Mouse (Mus musculus): ENCODE data around the gene Rbm33. TPM values are rescaled to one million over a fixed set of nuclear protein-coding genes. Genes with fewer than 3 reads are reported as not detected.
A peak's percentile ranks its signal among the peaks of the same experiment; 100 is the strongest.

Rbm33 gene
- polyA plus RNA-seq, 1 experiment from 2014 or later = 6.9 TPM

DNA sequence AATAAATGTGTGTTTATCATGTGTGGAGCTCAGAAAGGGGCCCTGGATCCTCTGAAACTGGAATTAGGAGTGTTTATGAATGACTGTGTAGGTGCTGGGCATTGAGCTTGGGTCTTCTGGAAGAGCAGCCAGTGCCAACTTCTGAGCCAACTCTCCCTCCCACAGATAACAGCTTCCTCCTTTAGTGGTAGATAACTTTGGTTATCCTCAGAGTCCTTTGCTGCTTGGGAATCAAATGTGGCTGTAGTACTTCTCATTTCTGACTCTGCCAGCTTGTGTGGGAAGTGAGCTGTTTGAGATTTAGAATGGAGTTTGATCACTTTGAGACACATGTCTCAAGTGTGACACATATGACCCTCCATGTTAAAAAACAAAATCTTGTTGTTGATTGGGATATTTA lies 38.7 kb downstream of the Rbm33 start:
- Histone ChIP-seq H3K27me3 (ENCODE audit: control insufficient read depth, insufficient read depth, low read depth, low read length) (no peaks in the 10 kb centered on the region), H3K4me2 (ENCODE audit: low read depth, low read length) (no peak overlapping the region), H3K9ac (ENCODE audit: low read depth, low read length) (no peak overlapping the region), H3K4me3 (ENCODE audit: low read depth, low read length) (no peak overlapping the region), H3K36me3 (ENCODE audit: control insufficient read depth, insufficient read depth) (peaks cover 45% of the 10 kb centered on the region), H3K9me3 (replicated peaks; ENCODE audit: control insufficient read depth, low read length) (no peaks in the 10 kb centered on the region), H3K27ac (ENCODE audit: low read length) (no peak overlapping the region), H3K4me1 (ENCODE audit: control insufficient read depth, low read depth, low read length) (no peaks in the 10 kb centered on the region)
- ATAC-seq (ENCODE audit: low read depth) = no peak

DNA sequence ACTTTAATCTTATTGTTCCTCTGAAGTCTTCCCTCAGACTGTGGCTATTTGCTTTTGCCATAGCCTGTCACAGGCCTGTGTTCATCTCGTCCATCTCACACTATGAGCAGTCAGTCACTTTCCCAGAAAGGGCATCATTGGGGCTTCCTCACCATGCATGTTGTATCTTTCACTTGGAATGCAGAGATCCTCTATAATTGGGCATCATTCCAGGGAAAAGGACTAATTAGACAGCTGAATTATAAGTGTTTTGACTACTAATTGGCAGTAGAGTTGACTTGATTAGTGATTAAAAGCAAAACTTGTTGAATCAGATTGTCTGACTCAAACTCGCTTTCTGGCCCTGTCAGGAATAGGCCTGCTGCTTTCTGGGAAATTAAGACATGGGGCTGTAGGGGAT lies 43.8 kb downstream of the Rbm33 start:
- Histone ChIP-seq H3K36me3 (ENCODE audit: control insufficient read depth, insufficient read depth) (peaks cover 63% of the 10 kb centered on the region), H3K4me3 (ENCODE audit: low read depth, low read length) (no peak overlapping the region), H3K9me3 (replicated peaks; ENCODE audit: control insufficient read depth, low read length) (no peaks in the 10 kb centered on the region), H3K4me1 (ENCODE audit: control insufficient read depth, low read depth, low read length) (no peaks in the 10 kb centered on the region), H3K27me3 (ENCODE audit: control insufficient read depth, insufficient read depth, low read depth, low read length) (no peaks in the 10 kb centered on the region), H3K27ac (ENCODE audit: low read length) (no peak overlapping the region), H3K9ac (ENCODE audit: low read depth, low read length) (no peak overlapping the region), H3K4me2 (ENCODE audit: low read depth, low read length) (no peak overlapping the region)
- 79% methylated on average over 2 of the region's 2 CpGs for WGBS (ENCODE audit: insufficient replicate concordance)
- ATAC-seq (ENCODE audit: low read depth) = no peak

DNA sequence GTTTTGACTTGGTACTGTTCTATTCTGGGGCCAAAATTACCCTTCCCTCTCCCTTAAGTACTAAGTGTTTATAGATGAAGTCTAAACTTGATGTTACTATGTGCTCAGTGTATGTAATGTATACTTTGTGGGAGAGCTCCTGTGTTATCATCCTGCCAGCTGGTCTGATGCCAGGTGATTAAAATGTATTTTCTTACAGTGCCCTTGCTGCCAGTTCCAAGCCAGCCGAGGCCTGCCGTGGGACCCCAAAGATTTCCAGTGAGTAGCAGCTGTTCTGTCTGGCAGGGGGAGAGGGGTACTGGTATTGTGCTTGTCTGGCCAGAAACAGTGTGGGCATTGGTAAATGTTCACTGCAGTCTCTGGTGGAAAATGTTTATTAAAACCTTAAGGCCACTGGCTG lies 51.1 kb downstream of the Rbm33 start:
- H3K36me3 ChIP-seq (ENCODE audit: control insufficient read depth, insufficient read depth) = peaks cover 40% of the 10 kb centered on the region
- H3K27ac ChIP-seq (ENCODE audit: low read length) = no peak overlapping the region
- H3K27me3 ChIP-seq (ENCODE audit: control insufficient read depth, insufficient read depth, low read depth, low read length) = no peaks in the 10 kb centered on the region
- no peak for ATAC-seq (ENCODE audit: low read depth)
- H3K9me3 ChIP-seq (replicated peaks; ENCODE audit: control insufficient read depth, low read length) = no peaks in the 10 kb centered on the region
- H3K4me2 ChIP-seq (ENCODE audit: low read depth, low read length) = no peak overlapping the region
- no peak overlapping the region for H3K9ac ChIP-seq (ENCODE audit: low read depth, low read length)
- 76% methylated on average over 2 of the region's 2 CpGs for WGBS (ENCODE audit: insufficient replicate concordance)
- H3K4me3 ChIP-seq (ENCODE audit: low read depth, low read length) = no peak overlapping the region
- H3K4me1 ChIP-seq (ENCODE audit: control insufficient read depth, low read depth, low read length) = peaks cover 2% of the 10 kb centered on the region; the same call in 1 of the 2 replicates

DNA sequence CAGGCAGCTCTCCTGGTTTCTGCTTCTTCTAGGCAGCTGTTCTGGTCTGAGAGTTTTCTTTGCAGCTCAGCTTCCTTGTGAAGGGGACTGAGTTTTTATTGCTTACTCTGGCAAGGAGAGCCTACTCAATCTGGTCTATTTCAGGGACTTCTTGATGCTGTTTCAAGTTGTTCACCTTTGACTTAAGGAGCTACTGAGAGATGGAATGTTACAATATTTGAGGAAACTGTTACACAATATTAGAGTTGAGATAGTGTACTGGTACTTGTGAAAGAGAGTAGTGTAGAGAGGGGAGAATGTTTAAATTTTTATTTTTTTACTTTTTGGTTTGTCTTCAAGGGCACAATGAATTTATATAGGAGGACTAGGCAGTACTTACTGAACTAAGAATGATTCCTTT lies 53.9 kb downstream of the Rbm33 start:
- H3K4me1 ChIP-seq (ENCODE audit: control insufficient read depth, low read depth, low read length) = peaks cover 2% of the 10 kb centered on the region; the same call in 1 of the 2 replicates
- H3K36me3 ChIP-seq (ENCODE audit: control insufficient read depth, insufficient read depth) = peaks cover 19% of the 10 kb centered on the region
- no peak overlapping the region for H3K4me3 ChIP-seq (ENCODE audit: low read depth, low read length)
- H3K27me3 ChIP-seq (ENCODE audit: control insufficient read depth, insufficient read depth, low read depth, low read length) = no peaks in the 10 kb centered on the region
- no peaks in the 10 kb centered on the region for H3K9me3 ChIP-seq (replicated peaks; ENCODE audit: control insufficient read depth, low read length)
- no peak overlapping the region for H3K4me2 ChIP-seq (ENCODE audit: low read depth, low read length)
- H3K27ac ChIP-seq (ENCODE audit: low read length) = no peak overlapping the region
- no peak for ATAC-seq (ENCODE audit: low read depth)
- no peak overlapping the region for H3K9ac ChIP-seq (ENCODE audit: low read depth, low read length)

DNA sequence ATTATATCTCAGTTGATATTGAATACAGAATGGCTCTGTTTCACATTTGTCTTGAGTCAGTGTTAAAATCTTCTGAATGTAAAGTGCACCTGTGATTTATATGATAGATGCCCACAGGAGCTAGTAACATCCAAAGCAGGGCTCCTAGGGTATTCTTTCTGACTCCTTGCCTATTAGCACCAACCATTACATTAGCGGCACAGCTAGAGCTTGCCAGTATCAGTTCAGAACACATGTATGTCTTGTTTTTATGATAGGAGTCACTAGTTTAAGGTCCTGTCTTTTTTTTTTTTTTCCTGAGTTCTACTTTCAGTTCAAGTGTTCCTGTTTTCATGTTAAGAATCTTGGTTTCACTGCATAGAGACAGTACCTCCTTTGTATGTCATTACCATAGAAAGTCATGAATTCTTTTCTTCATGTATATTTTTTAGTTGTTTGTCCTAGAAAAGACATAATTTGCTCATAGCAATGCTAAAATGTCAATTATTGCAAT lies 55.3 kb downstream of the Rbm33 start:
- 0 out of 2 replicates have a peak, but pooled peaks have one; percentile 27 for ATAC-seq (ENCODE audit: low read depth)
- no peak overlapping the region for H3K4me2 ChIP-seq (ENCODE audit: low read depth, low read length)
- no peak overlapping the region for H3K9ac ChIP-seq (ENCODE audit: low read depth, low read length)
- peaks cover 2% of the 10 kb centered on the region; the same call in 1 of the 2 replicates for H3K4me1 ChIP-seq (ENCODE audit: control insufficient read depth, low read depth, low read length)
- H3K36me3 ChIP-seq (ENCODE audit: control insufficient read depth, insufficient read depth) = peaks cover 16% of the 10 kb centered on the region
- no peak overlapping the region for H3K4me3 ChIP-seq (ENCODE audit: low read depth, low read length)
- no peak overlapping the region for H3K27ac ChIP-seq (ENCODE audit: low read length)
- WGBS (ENCODE audit: insufficient replicate concordance) = 36% methylated on average over 1 of the region's 1 CpGs
- no peaks in the 10 kb centered on the region for H3K27me3 ChIP-seq (ENCODE audit: control insufficient read depth, insufficient read depth, low read depth, low read length)
- H3K9me3 ChIP-seq (replicated peaks; ENCODE audit: control insufficient read depth, low read length) = no peaks in the 10 kb centered on the region

DNA sequence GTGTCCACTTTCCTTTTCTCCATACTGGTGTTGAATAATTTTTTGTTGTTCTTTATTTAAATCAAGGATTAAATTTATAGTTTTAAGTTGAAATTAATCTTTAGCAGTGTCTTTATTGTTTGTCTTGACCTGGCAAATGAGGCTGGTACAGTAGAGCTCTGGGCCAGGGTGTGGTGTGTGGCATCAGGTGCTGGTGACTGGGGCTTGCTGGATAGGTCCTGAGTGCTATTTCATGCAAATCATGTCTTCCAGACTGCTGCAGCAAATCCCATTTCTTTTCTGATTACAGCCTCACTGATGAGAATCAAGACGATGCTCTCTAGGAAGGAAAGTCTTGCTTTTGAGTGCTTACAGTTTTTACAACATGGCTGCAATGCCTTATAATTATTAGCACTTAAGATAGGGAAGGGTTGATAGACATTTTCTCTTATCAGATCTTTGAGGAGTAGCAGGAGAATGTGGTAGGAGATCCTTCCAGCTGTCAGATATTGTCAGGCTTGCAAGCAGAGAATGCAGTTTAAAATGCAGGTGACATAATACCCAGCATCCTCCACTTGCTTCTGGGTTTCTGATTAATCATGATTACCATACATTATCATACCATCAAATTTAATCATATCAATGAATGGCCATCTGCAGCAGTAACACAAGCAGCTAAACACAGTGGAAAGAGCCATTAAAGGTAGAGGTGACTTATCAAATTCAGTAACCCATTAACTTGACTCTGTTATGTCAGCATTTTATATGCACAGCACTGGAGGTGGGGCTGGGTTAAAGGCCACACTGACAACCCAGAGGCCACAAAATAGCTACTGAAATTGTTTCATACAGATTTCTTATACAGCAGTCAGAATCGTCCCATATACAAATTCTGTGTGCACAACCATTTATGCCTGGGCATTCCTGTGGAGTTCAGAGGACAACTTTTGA lies 56.8 kb downstream of the Rbm33 start:
- peaks cover 2% of the 10 kb centered on the region; the same call in 1 of the 2 replicates for H3K4me1 ChIP-seq (ENCODE audit: control insufficient read depth, low read depth, low read length)
- H3K4me2 ChIP-seq (ENCODE audit: low read depth, low read length) = no peak overlapping the region
- WGBS (ENCODE audit: insufficient replicate concordance) = 77% methylated on average over 2 of the region's 2 CpGs
- no peaks in the 10 kb centered on the region for H3K27me3 ChIP-seq (ENCODE audit: control insufficient read depth, insufficient read depth, low read depth, low read length)
- H3K9me3 ChIP-seq (replicated peaks; ENCODE audit: control insufficient read depth, low read length) = no peaks in the 10 kb centered on the region
- no peak overlapping the region for H3K9ac ChIP-seq (ENCODE audit: low read depth, low read length)
- ATAC-seq (ENCODE audit: low read depth) = no peak
- no peak overlapping the region for H3K27ac ChIP-seq (ENCODE audit: low read length)
- H3K36me3 ChIP-seq (ENCODE audit: control insufficient read depth, insufficient read depth) = peaks cover 12% of the 10 kb centered on the region
- no peak overlapping the region for H3K4me3 ChIP-seq (ENCODE audit: low read depth, low read length)

DNA sequence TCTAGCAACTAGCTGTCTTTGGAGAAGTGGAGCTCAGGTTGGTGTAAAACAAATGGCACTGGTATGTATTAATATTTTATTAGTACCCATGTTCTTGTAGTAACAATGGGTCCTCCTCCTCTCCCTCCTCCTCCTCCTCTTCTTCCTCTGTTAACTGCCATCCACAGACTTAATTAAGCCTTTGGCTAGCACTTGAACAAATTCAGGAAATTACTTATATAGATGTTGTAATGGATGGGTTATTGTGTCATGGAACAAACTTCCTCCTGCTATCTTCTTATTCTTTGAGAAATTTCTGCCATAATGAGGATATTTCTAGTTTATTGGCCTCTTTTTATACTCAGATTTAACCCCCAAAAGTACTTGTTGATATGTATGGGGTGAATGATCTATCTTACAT lies 60.4 kb downstream of the Rbm33 start:
- H3K9ac ChIP-seq (ENCODE audit: low read depth, low read length) = no peak overlapping the region
- peaks cover 6% of the 10 kb centered on the region for H3K36me3 ChIP-seq (ENCODE audit: control insufficient read depth, insufficient read depth)
- ATAC-seq (ENCODE audit: low read depth) = no peak
- no peaks in the 10 kb centered on the region for H3K9me3 ChIP-seq (replicated peaks; ENCODE audit: control insufficient read depth, low read length)
- no peak overlapping the region for H3K4me2 ChIP-seq (ENCODE audit: low read depth, low read length)
- no peak overlapping the region for H3K4me3 ChIP-seq (ENCODE audit: low read depth, low read length)
- no peaks in the 10 kb centered on the region for H3K27me3 ChIP-seq (ENCODE audit: control insufficient read depth, insufficient read depth, low read depth, low read length)
- no peaks in the 10 kb centered on the region; the same call in 1 of the 2 replicates for H3K4me1 ChIP-seq (ENCODE audit: control insufficient read depth, low read depth, low read length)
- H3K27ac ChIP-seq (ENCODE audit: low read length) = no peak overlapping the region

DNA sequence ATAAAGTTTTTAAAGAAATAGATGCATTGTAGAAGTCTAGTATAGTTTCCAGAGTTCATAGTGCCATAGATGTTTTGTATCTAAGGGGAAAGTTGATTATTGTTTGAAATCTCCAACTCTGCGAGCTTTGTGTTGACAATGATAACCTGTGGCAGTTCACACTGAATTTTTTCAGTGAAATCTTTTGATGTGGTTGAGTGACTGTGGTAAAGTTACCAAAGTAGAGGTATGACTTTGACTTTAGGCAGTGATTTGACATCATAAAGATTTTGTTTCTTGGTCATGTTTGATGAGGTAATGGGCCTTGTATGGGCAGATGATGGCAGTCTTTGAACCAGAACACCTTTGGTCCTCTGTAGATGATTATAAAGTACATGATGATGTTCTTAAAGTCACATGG lies 65.4 kb downstream of the Rbm33 start:
- Histone ChIP-seq H3K9me3 (replicated peaks; ENCODE audit: control insufficient read depth, low read length) (no peaks in the 10 kb centered on the region), H3K27me3 (ENCODE audit: control insufficient read depth, insufficient read depth, low read depth, low read length) (no peaks in the 10 kb centered on the region), H3K4me1 (ENCODE audit: control insufficient read depth, low read depth, low read length) (no peaks in the 10 kb centered on the region), H3K36me3 (ENCODE audit: control insufficient read depth, insufficient read depth) (peaks cover 13% of the 10 kb centered on the region), H3K4me3 (ENCODE audit: low read depth, low read length) (no peak overlapping the region), H3K4me2 (ENCODE audit: low read depth, low read length) (no peak overlapping the region), H3K27ac (ENCODE audit: low read length) (no peak overlapping the region), H3K9ac (ENCODE audit: low read depth, low read length) (no peak overlapping the region)
- ATAC-seq (ENCODE audit: low read depth) = no peak
- 69% methylated on average over 1 of the region's 1 CpGs for WGBS (ENCODE audit: insufficient replicate concordance)

DNA sequence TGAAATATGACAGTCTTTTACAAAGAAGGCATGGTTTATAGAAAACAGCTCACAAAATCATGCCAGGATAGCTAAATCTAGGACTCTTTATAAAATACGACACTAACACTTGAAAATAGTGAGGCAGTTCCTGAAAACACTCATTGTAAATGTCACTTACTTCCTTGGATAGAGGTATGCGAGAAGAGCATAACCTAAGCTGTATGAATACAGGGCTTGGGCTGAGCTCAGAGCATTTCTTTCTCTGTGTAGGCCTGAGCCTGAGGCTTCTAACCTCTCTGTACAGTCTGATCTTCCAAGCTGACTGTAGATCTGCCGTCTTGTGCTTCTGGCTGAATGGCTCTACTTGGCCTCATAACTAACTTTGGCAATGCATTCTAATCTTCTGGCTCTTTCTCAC lies 69.9 kb downstream of the Rbm33 start:
- H3K36me3 ChIP-seq (ENCODE audit: control insufficient read depth, insufficient read depth) = peaks cover 42% of the 10 kb centered on the region
- H3K4me1 ChIP-seq (ENCODE audit: control insufficient read depth, low read depth, low read length) = no peaks in the 10 kb centered on the region
- no peak for ATAC-seq (ENCODE audit: low read depth)
- no peaks in the 10 kb centered on the region for H3K9me3 ChIP-seq (replicated peaks; ENCODE audit: control insufficient read depth, low read length)
- H3K4me2 ChIP-seq (ENCODE audit: low read depth, low read length) = no peak overlapping the region
- H3K27me3 ChIP-seq (ENCODE audit: control insufficient read depth, insufficient read depth, low read depth, low read length) = no peaks in the 10 kb centered on the region
- no peak overlapping the region for H3K4me3 ChIP-seq (ENCODE audit: low read depth, low read length)
- H3K9ac ChIP-seq (ENCODE audit: low read depth, low read length) = no peak overlapping the region
- WGBS (ENCODE audit: insufficient replicate concordance) = 89% methylated on average over 3 of the region's 3 CpGs
- H3K27ac ChIP-seq (ENCODE audit: low read length) = no peak overlapping the region

Measured in liver, embryonic 16.5 days (tissue).